Mouse (Mus musculus) limb, embryonic 11.5 days (tissue): Measurements from ENCODE around the gene Skiv2l. TPM values are rescaled to one million over a fixed set of nuclear protein-coding genes. Genes with fewer than 3 reads are reported as not detected.

Experiments
- ATAC-seq: fragments of 200-750 bp; cut with Nextera tagmentation; 2 replicates; pipeline ENCODE4 v1.8.0; 2017; ENCODE audit warnings: low read depth; ENCODE audit not compliant: insufficient number of reproducible peaks, low FRiP score, low TSS enrichment
- DNase-seq: peaks from one replicate; pipeline ENCODE4 v3.0.0-alpha.2; 2015; ENCODE audit warnings: low spot score
- H3K27ac ChIP-seq: fragments of 300-500 bp; sonication (generic); replicated peaks from 2 replicates; pipeline ENCODE4 v1.5.1; 2014; ENCODE audit warnings: low read depth, mild to moderate bottlenecking, low read length
- H3K27me3 ChIP-seq: fragments of 300-500 bp; sonication (generic); 2 replicates; pipeline ENCODE4 v1.6.1; 2014; ENCODE audit warnings: mild to moderate bottlenecking, low read length, mixed read lengths; ENCODE audit not compliant: control insufficient read depth, insufficient read depth
- H3K36me3 ChIP-seq: fragments of 300-500 bp; sonication (generic); 2 replicates; pipeline ENCODE4 v1.6.1; 2014; ENCODE audit warnings: mild to moderate bottlenecking, low read length, moderate library complexity, mixed read lengths; ENCODE audit not compliant: control insufficient read depth, insufficient read depth
- H3K4me1 ChIP-seq: fragments of 300-500 bp; sonication (generic); 2 replicates; pipeline ENCODE4 v1.6.1; 2014; ENCODE audit warnings: low read length, mixed read lengths; ENCODE audit not compliant: control insufficient read depth, insufficient read depth
- H3K4me2 ChIP-seq: fragments of 300-500 bp; sonication (generic); 2 replicates; pipeline ENCODE4 v1.6.1; 2014; ENCODE audit warnings: low read depth, mild to moderate bottlenecking, moderate library complexity; ENCODE audit not compliant: severe bottlenecking
- H3K4me3 ChIP-seq: fragments of 300-500 bp; sonication (generic); 2 replicates; pipeline ENCODE4 v1.5.1; 2014; ENCODE audit warnings: low read depth, low read length
- H3K9ac ChIP-seq: fragments of 300-500 bp; sonication (generic); 2 replicates; pipeline ENCODE4 v1.6.1; 2014; ENCODE audit warnings: mild to moderate bottlenecking, low read length
- H3K9me3 ChIP-seq: fragments of 300-500 bp; sonication (generic); 2 replicates; pipeline ENCODE4 v1.6.1; 2016; ENCODE audit warnings: low read length; ENCODE audit not compliant: control insufficient read depth
- WGBS: fragments of 180-500 bp; shearing (Covaris S2); extraction: QIAGEN DNeasy Blood & Tissue Kit; methylation state at CpG from one replicate; pipeline ENCODE4 v1.1.7; 2014; 5-methylcytosine and 5-hydroxymethylcytosine counted together
- polyA plus RNA-seq: library from polyadenylated mRNA; unstranded; fragments of >200 nt; fragmentation: Nextera tagmentation; extraction: Ambion mirVana; gene quantifications from 2 replicates; pipeline ENCODE4 v1.2.1, GENCODE M21; 2014

Skiv2l gene
- polyA plus RNA-seq, 1 experiment from 2014 or later: 43.2 TPM

- no peak for DNase-seq
- no peak overlapping the region for H3K4me2 ChIP-seq
- WGBS: 89% methylated on average over 9 of the region's 9 CpGs
Observed at GRCm38 (mm10) chr17:34860514-34860913, 10.5 kb upstream of the Skiv2l start.

GRCm38 (mm10) chr17:34858670-34859069 is 8.7 kb upstream of the Skiv2l start:
- no peak for ATAC-seq
- no peak overlapping the region for H3K4me2 ChIP-seq
- no peaks in the 10 kb centered on the region for H3K9me3 ChIP-seq
- no peaks in the 10 kb centered on the region for H3K4me1 ChIP-seq
- H3K4me3 ChIP-seq: no peak overlapping the region
- no peak overlapping the region for H3K9ac ChIP-seq
- no peak for DNase-seq
- H3K27me3 ChIP-seq: no peaks in the 10 kb centered on the region
- no peak overlapping the region for H3K27ac ChIP-seq
- H3K36me3 ChIP-seq: peaks cover 14% of the 10 kb centered on the region
- 86% methylated on average over 4 of the region's 4 CpGs for WGBS

More at GRCm38 (mm10) chr17:34860514-34860913, 10.5 kb upstream of the Skiv2l start:
- Histone ChIP-seq H3K36me3 (peaks cover 7% of the 10 kb centered on the region), H3K4me3 (no peak overlapping the region), H3K9ac (no peak overlapping the region), H3K4me1 (no peaks in the 10 kb centered on the region), H3K27me3 (no peaks in the 10 kb centered on the region), H3K27ac (no peak overlapping the region), H3K9me3 (no peaks in the 10 kb centered on the region)
- ATAC-seq: no peak

- H3K9me3 ChIP-seq: no peaks in the 10 kb centered on the region
- H3K27ac ChIP-seq: no peak overlapping the region
- no peaks in the 10 kb centered on the region for H3K27me3 ChIP-seq
- peaks cover 10% of the 10 kb centered on the region for H3K4me1 ChIP-seq
- H3K4me3 ChIP-seq: no peak overlapping the region
- no peak overlapping the region for H3K4me2 ChIP-seq
- WGBS: 46% methylated on average over 3 of the region's 3 CpGs
- ATAC-seq: no peak
- no peak overlapping the region for H3K9ac ChIP-seq
- H3K36me3 ChIP-seq: peaks cover 18% of the 10 kb centered on the region
- DNase-seq: peak; percentile 65
Observed at GRCm38 (mm10) chr17:34855825-34856224, 5.8 kb upstream of the Skiv2l start.

DNA sequence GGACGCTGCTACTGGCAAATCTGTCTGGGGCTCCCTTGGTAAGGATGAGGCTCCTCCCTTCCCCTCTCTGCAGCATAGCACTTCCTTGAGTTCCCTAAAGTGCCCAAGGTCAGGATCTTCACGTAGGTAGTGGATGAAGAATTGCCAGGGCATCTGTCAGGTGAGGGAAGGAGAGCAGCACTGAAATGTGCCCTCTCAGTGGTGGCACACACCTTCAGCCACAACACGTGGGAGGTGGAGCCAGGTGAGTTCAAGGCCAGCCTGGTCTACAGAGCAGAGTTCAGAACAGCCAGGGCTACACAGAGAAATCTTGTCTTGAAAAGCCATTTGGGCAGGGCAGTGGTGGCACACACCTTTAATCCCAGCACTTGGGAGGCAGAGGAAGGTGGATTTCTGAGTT is 4.8 kb upstream of the Skiv2l start:
- peaks cover 11% of the 10 kb centered on the region for H3K4me1 ChIP-seq
- H3K9ac ChIP-seq: no peak overlapping the region
- DNase-seq: no peak
- WGBS: 82% methylated on average over 3 of the region's 3 CpGs
- no peak overlapping the region for H3K27ac ChIP-seq
- ATAC-seq: no peak
- no peak overlapping the region for H3K4me2 ChIP-seq
- H3K9me3 ChIP-seq: no peaks in the 10 kb centered on the region
- H3K36me3 ChIP-seq: peaks cover 18% of the 10 kb centered on the region
- no peaks in the 10 kb centered on the region for H3K27me3 ChIP-seq
- no peak overlapping the region for H3K4me3 ChIP-seq

DNA sequence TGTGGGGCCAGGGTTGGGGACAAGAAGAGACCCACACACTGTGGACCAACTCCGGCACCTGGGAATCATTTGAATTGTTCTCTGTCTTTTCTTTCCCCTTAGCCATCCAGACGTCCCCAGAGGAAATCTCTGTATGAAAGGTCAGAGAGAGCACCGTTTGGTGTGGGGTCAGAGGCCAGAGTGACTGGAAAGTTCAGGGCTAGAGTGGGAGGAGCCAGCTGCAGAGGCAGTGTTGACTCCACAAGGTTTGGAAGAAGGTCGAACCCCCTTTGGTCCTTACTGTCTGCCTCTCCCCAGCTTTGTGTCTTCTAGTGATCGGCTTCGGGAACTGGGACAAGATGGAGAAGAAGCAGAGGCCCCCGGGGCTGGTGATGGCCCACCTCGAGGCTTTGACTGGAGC is 3.5 kb upstream of the Skiv2l start:
- Histone ChIP-seq H3K4me3 (no peak overlapping the region), H3K9me3 (no peaks in the 10 kb centered on the region), H3K27ac (no peak overlapping the region), H3K27me3 (no peaks in the 10 kb centered on the region), H3K9ac (no peak overlapping the region), H3K4me1 (peaks cover 16% of the 10 kb centered on the region), H3K36me3 (peaks cover 18% of the 10 kb centered on the region), H3K4me2 (no peak overlapping the region)
- 72% methylated on average over 8 of the region's 8 CpGs for WGBS
- no peak for DNase-seq
- ATAC-seq: no peak

DNA sequence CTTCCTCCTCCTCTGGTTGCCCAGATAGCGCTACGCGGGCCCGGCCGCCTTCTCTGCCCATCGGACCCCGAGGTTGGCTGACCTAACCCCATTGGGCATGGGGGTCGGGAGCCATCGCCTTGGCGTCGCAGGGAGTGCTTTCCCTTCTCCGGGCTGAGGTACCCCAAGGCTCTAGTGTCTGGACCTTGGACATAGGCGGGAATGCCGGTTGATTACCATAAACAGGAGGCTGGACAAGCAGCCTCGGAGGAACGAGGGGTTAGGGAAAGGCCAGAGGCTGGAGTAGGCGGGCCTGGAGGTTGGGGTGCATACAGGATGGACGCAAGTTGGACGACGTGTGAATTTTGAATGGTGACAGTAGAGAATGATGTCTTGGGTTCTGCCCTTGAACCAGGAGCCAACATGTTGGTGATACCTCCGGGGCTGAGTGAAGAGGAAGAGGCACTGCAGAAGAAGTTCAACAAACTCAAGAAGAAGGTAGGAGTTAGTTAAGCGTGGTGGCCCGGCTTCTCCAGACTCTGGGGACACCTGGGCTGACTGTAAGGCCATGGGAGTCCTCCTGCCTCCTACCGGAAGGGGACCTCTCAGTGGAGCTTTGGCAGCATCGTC is 611 bp upstream of the Skiv2l start:
- Histone ChIP-seq H3K27me3 (no peaks in the 10 kb centered on the region), H3K4me3 (peak overlapping the region; percentile 82), H3K4me1 (peaks cover 16% of the 10 kb centered on the region), H3K36me3 (peaks cover 20% of the 10 kb centered on the region; the same call in 1 of the 2 replicates), H3K9ac (peak overlapping the region; percentile 88), H3K27ac (no peak overlapping the region; the same call in 1 of the 2 replicates), H3K9me3 (no peaks in the 10 kb centered on the region), H3K4me2 (peak overlapping the region; percentile 71)
- DNase-seq: no peak
- WGBS: 3% methylated on average over 25 of the region's 25 CpGs
- ATAC-seq: no peak

DNA sequence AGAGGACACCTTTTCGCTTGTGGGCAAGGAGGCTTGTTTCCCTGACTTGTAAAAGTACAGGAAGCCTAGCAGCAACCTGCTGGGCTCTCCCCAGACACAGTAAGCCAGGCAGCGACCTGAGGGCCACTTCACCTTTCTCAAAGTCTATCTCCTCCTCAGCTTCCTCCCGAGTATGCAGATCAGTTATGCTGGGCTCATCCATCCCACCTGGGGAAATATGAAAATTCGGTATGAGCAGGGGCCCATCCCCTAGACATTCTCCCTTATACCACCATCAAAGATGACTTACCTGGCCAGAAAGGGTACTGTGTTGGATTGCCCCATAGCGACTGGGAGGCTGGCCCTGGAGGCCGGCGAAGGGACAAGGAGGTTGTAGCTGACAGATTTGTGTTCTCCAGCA is 2.4 kb downstream of the Skiv2l start:
- ATAC-seq: no peak
- H3K4me3 ChIP-seq: no peak overlapping the region
- H3K9ac ChIP-seq: no peak overlapping the region
- no peaks in the 10 kb centered on the region for H3K9me3 ChIP-seq
- H3K27ac ChIP-seq: no peak overlapping the region
- no peaks in the 10 kb centered on the region for H3K27me3 ChIP-seq
- no peak overlapping the region for H3K4me2 ChIP-seq
- H3K36me3 ChIP-seq: peaks cover 17% of the 10 kb centered on the region; the same call in 1 of the 2 replicates
- 91% methylated on average over 7 of the region's 7 CpGs for WGBS
- no peak for DNase-seq
- peaks cover 16% of the 10 kb centered on the region for H3K4me1 ChIP-seq

GRCm38 (mm10) chr17:34847192-34847591 is 2.8 kb downstream of the Skiv2l start:
- whole genome bisulfite sequencing: 90% methylated on average over 6 of the region's 6 CpGs
- Histone ChIP-seq H3K4me3 (no peak overlapping the region), H3K9me3 (no peaks in the 10 kb centered on the region), H3K36me3 (peaks cover 20% of the 10 kb centered on the region; the same call in 1 of the 2 replicates), H3K9ac (no peak overlapping the region), H3K4me2 (no peak overlapping the region), H3K27me3 (no peaks in the 10 kb centered on the region), H3K27ac (no peak overlapping the region), H3K4me1 (peaks cover 16% of the 10 kb centered on the region)
- no peak for DNase-seq
- no peak for ATAC-seq

DNA sequence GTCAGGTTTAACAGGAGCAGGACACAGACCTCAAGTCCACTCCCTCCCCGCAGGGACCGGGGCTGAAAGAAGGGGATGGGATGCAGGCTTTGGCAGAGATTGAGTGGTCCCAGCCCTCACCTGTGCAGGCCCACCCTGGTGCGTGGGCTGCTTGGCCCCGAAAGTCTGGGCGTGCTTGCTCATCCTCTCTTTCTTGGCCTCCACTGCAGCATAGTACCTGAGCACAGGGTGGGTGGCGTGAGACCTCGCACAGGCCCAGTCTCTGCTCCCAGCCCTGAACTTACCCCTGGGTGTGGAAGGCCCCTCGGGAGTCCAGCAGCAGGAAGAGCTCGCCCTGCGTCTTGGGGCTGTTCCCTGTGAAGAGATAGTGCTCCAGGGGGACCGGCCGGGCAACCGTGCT is 5.1 kb downstream of the Skiv2l start:
- ATAC-seq: no peak
- 94% methylated on average over 13 of the region's 13 CpGs for WGBS
- H3K4me2 ChIP-seq: no peak overlapping the region
- no peak overlapping the region for H3K4me3 ChIP-seq
- peaks cover 5% of the 10 kb centered on the region for H3K4me1 ChIP-seq
- DNase-seq: no peak
- no peaks in the 10 kb centered on the region for H3K9me3 ChIP-seq
- H3K27ac ChIP-seq: no peak overlapping the region
- no peaks in the 10 kb centered on the region for H3K27me3 ChIP-seq
- H3K9ac ChIP-seq: no peak overlapping the region
- H3K36me3 ChIP-seq: peaks cover 35% of the 10 kb centered on the region; the same call in 1 of the 2 replicates
